Mouse (Mus musculus) megakaryocyte, embryonic 14.5 days (primary cell): Measurements from ENCODE around the gene Foxc2.

Experiments
- FLI1 ChIP-seq: IDR thresholded peaks from 2 replicates; pipeline ENCODE4 v1.6.1; 2012; ENCODE audit warnings: low read length, inconsistent platforms, mixed read lengths
- GATA1 ChIP-seq: IDR thresholded peaks from 3 replicates; pipeline ENCODE4 v1.6.1; 2012; ENCODE audit warnings: mixed read lengths, low read length, inconsistent platforms, borderline replicate concordance

- TF ChIP-seq GATA1: no peak
- no peak for TF ChIP-seq FLI1
These were observed 36.0 kb upstream of the Foxc2 start for GRCm38 (mm10) chr8:121079944-121080343.
